Mouse (Mus musculus) intestine, embryonic 15.5 days (tissue): ENCODE measurements at regions not wholly inside any gene's neighbourhood (a gene's known extent, or its start where the extent isn't known, plus 50 kb on each side); places are given as distances from the start of the nearest gene placed in this dataset.

Source experiments
- ATAC-seq: fragments of 200-750 bp; cut with Nextera tagmentation; 2 replicates; pipeline ENCODE4 v1.8.0; 2017; ENCODE audit warnings: moderate TSS enrichment, moderate library complexity
- H3K27ac ChIP-seq: fragments of 300-500 bp; sonication (generic); 2 replicates; pipeline ENCODE4 v1.5.1; 2015; ENCODE audit warnings: mild to moderate bottlenecking, inconsistent platforms
- H3K27me3 ChIP-seq: fragments of 300-500 bp; sonication (generic); replicated peaks from 2 replicates; pipeline ENCODE4 v1.6.1; 2015; ENCODE audit warnings: inconsistent platforms
- H3K36me3 ChIP-seq: fragments of 300-500 bp; sonication (generic); 2 replicates; pipeline ENCODE4 v1.6.1; 2015; ENCODE audit warnings: inconsistent platforms
- H3K4me1 ChIP-seq: fragments of 300-500 bp; sonication (generic); replicated peaks from 2 replicates; pipeline ENCODE4 v1.6.1; 2015; ENCODE audit warnings: inconsistent platforms
- H3K4me2 ChIP-seq: fragments of 300-500 bp; sonication (generic); replicated peaks from 2 replicates; pipeline ENCODE4 v1.6.1; 2015; ENCODE audit warnings: mild to moderate bottlenecking, inconsistent platforms
- H3K4me3 ChIP-seq: fragments of 300-500 bp; sonication (generic); replicated peaks from 2 replicates; pipeline ENCODE4 v1.5.1; 2015; ENCODE audit warnings: inconsistent platforms
- H3K9ac ChIP-seq: fragments of 300-500 bp; sonication (generic); 2 replicates; pipeline ENCODE4 v1.6.1; 2015; ENCODE audit warnings: inconsistent platforms
- H3K9me3 ChIP-seq: fragments of 300-500 bp; sonication (generic); 2 replicates; pipeline ENCODE4 v1.6.1; 2016; ENCODE audit warnings: inconsistent platforms
- WGBS: fragments of 180-500 bp; shearing (Covaris S2); methylation state at CpG from one replicate; pipeline ENCODE4 v1.1.7; 2015; 5-methylcytosine and 5-hydroxymethylcytosine counted together

DNA sequence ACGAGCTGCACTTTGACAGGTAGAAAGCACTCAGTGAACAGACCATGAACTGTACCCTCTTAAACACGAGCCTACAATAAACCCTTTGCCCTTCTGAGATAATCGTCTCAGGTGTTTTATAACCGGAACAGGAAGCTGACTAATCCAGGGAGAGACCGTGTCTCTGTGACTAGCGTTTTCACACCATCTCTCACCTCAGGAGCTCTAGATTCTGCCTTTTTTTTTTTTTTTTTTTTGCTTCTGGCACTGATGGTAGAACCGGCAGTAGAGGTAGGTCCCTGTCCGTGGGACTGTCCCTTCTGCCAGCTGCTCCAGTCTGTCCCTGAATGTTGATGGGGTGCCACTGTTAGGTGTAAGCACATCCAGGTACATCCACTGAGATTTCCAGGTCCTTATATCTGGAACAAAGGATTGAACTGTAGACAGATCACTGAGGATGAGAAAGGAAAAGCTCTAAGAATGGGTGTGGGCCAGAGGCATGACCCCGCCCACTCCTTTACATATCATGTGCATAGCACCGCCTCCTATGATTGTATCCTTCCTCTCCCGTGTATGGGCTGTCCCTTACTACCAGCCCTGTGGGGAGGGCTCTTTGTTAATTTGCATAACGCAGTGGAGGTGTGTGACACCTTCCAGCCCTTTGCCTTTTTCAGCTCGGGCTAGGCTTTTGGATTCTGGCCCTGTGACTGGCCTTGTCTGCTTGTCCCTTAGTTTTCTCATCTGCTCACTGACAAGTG lies 70.7 kb upstream of the Lrpap1 start:
- WGBS = 38% methylated on average over 13 of the region's 13 CpGs
- H3K4me2 ChIP-seq = no peak overlapping the region
- peak; percentile 68 for ATAC-seq

DNA sequence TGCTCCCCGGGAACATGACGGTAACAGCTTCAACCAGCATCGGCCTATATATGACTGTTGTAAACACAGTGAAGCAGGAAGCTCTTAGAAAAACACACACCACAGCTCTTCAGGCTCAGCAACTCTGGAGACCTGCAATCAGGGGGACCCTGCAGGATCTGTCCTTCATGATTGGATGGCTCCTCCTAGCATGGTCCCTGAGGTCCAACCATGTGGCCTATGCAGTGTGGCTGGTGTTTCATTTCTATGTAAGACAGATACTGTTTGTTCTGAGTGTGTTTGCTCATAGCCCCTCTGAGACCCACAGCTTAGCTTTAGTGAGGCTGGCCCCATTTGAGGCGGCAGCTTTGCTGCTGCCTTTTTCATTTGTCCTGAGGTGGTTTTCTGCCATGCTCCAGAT lies 68.8 kb upstream of the Lrpap1 start:
- 53% methylated on average over 4 of the region's 4 CpGs for WGBS
- Histone ChIP-seq H3K4me3 (no peak overlapping the region), H3K9ac (no peak overlapping the region), H3K27ac (no peak overlapping the region), H3K27me3 (no peaks in the 10 kb centered on the region), H3K9me3 (no peaks in the 10 kb centered on the region), H3K4me2 (no peak overlapping the region), H3K4me1 (no peaks in the 10 kb centered on the region), H3K36me3 (no peaks in the 10 kb centered on the region)
- ATAC-seq = no peak

More for the DNA sequence above, 70.7 kb upstream of the Lrpap1 start:
- H3K4me1 ChIP-seq = no peaks in the 10 kb centered on the region
- no peaks in the 10 kb centered on the region for H3K27me3 ChIP-seq
- no peak overlapping the region for H3K27ac ChIP-seq
- no peak overlapping the region for H3K4me3 ChIP-seq
- H3K9me3 ChIP-seq = no peaks in the 10 kb centered on the region
- H3K9ac ChIP-seq = no peak overlapping the region
- H3K36me3 ChIP-seq = no peaks in the 10 kb centered on the region

DNA sequence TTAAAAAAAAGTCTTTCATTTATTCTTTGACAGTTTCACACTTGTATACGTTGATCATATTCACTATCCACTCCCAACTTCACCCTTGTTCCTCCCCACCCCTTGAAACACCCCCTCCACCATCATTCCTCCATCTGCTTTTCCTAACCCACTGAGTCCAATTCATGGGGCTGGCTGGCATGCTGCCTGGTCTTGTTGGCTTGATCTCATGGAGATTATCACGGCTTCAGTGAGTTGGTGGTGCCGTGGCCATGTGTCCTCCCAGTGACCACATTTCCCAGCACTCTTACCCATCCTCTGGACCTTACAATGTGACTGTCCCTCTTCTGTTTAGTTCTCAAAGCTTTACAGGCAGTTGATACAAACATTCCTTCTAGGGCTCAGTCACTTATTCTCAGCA lies 65.8 kb upstream of the Lrpap1 start:
- ATAC-seq = no peak
- no peak overlapping the region for H3K4me3 ChIP-seq
- 78% methylated on average over 3 of the region's 3 CpGs for WGBS
- H3K9me3 ChIP-seq = no peaks in the 10 kb centered on the region
- H3K36me3 ChIP-seq = no peaks in the 10 kb centered on the region
- H3K4me1 ChIP-seq = no peaks in the 10 kb centered on the region
- H3K27ac ChIP-seq = no peak overlapping the region
- H3K4me2 ChIP-seq = no peak overlapping the region
- no peak overlapping the region for H3K9ac ChIP-seq
- H3K27me3 ChIP-seq = no peaks in the 10 kb centered on the region

DNA sequence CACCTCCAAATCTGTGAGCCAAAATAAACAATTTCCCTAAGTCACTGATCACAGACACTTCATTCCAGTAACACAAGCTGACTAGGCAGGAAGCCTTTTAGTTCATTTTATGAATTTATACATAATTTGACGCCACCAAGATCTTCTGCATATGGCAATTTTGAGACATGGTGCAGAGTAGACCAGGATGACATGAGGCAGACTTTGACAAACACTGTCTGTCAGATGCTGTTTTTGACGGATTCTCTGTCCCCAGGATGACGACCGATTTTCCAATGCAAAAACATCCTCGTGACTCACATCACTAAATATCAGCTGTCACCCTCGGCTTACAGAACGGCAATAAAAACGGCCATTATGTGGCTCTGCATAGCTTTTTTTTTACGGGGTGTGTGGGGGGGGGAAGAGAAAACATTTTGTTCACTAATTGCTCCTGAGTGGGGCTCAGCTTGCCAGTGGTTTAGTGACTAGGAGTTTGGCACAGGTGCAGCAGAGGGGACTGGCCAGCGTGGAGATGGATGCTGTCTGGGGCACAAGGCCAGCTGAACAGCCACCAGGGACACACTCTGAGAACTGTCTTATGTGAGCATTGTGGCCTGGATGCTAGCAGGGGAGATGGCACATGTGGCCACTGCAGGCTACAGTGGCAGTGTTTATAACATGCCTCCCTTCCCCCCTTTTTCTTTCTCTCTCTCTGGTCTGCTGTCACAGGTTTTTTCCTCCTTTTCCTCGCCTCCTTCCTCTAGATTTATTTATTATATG lies 65.0 kb upstream of the Lrpap1 start:
- Histone ChIP-seq H3K9me3 (no peaks in the 10 kb centered on the region), H3K4me1 (no peaks in the 10 kb centered on the region), H3K36me3 (no peaks in the 10 kb centered on the region), H3K9ac (no peak overlapping the region), H3K27me3 (no peaks in the 10 kb centered on the region), H3K4me3 (no peak overlapping the region), H3K4me2 (no peak overlapping the region), H3K27ac (no peak overlapping the region)
- 74% methylated on average over 11 of the region's 11 CpGs for WGBS
- no peak for ATAC-seq

- no peaks in the 10 kb centered on the region for H3K9me3 ChIP-seq
- no peaks in the 10 kb centered on the region for H3K4me1 ChIP-seq
- no peak for ATAC-seq
- WGBS = 78% methylated on average over 7 of the region's 7 CpGs
- H3K4me2 ChIP-seq = no peak overlapping the region
- no peaks in the 10 kb centered on the region for H3K36me3 ChIP-seq
- H3K4me3 ChIP-seq = no peak overlapping the region
- no peak overlapping the region for H3K9ac ChIP-seq
- no peak overlapping the region for H3K27ac ChIP-seq
- H3K27me3 ChIP-seq = no peaks in the 10 kb centered on the region
Observed at GRCm38 (mm10) chr5:35169614-35170293, 64.2 kb upstream of the Lrpap1 start.

GRCm38 (mm10) chr5:35168853-35169252 lies 63.3 kb upstream of the Lrpap1 start:
- 73% methylated on average over 5 of the region's 5 CpGs for WGBS
- Histone ChIP-seq H3K4me3 (no peak overlapping the region), H3K9ac (no peak overlapping the region), H3K27me3 (no peaks in the 10 kb centered on the region), H3K4me2 (no peak overlapping the region), H3K9me3 (no peaks in the 10 kb centered on the region), H3K4me1 (no peaks in the 10 kb centered on the region), H3K27ac (no peak overlapping the region), H3K36me3 (no peaks in the 10 kb centered on the region)
- ATAC-seq = no peak

DNA sequence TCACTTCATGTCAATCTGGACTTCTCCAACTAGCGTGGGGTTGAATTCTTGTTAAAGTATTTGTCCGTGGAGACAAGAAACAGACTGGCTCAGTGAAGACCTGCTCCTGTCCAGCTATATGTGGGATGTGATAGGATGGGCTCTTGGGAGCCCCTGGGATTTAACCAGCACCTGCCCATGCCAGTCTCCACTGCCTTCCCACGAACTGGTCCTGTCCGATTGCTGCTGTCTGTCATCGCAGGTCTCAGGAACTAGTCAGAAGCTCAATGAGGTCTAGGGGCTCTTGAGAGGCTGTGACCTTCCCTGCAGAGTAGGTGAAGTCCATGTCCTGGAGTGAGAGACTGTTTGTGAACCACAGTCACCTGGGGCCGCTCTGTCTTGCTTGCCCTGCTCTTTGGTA lies 62.8 kb upstream of the Lrpap1 start:
- WGBS = 90% methylated on average over 6 of the region's 6 CpGs
- H3K27me3 ChIP-seq = no peaks in the 10 kb centered on the region
- no peaks in the 10 kb centered on the region for H3K36me3 ChIP-seq
- H3K4me2 ChIP-seq = no peak overlapping the region
- H3K4me1 ChIP-seq = no peaks in the 10 kb centered on the region
- H3K9ac ChIP-seq = no peak overlapping the region
- no peaks in the 10 kb centered on the region for H3K9me3 ChIP-seq
- no peak for ATAC-seq
- no peak overlapping the region for H3K27ac ChIP-seq
- no peak overlapping the region for H3K4me3 ChIP-seq

DNA sequence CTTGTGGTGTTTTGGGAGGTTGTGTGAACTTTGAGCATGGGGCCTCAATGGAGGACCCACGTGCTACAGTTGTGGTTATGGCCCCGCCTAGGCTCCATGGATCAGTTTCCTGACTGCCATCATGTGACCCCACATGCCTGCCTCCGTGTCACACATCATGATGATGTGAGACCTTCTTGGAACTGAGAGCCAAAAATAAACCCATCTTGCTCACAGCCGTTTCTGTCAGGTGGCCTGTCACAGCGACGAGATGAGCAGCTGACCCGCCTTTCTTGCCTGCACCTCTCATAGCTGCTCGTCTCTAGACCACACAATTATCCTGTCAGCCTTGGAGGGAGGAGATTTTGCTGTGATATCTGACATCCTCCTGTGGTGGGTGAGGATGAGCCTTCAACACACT lies 60.4 kb upstream of the Lrpap1 start:
- Histone ChIP-seq H3K9me3 (no peaks in the 10 kb centered on the region), H3K27me3 (no peaks in the 10 kb centered on the region), H3K27ac (no peak overlapping the region), H3K9ac (no peak overlapping the region), H3K4me3 (no peak overlapping the region), H3K4me2 (no peak overlapping the region), H3K4me1 (no peaks in the 10 kb centered on the region), H3K36me3 (no peaks in the 10 kb centered on the region)
- no peak for ATAC-seq
- 74% methylated on average over 8 of the region's 8 CpGs for WGBS

GRCm38 (mm10) chr5:35165459-35165858 lies 59.9 kb upstream of the Lrpap1 start:
- Histone ChIP-seq H3K27ac (no peak overlapping the region), H3K4me3 (no peak overlapping the region), H3K27me3 (no peaks in the 10 kb centered on the region), H3K4me1 (no peaks in the 10 kb centered on the region), H3K9ac (no peak overlapping the region), H3K9me3 (no peaks in the 10 kb centered on the region), H3K36me3 (no peaks in the 10 kb centered on the region), H3K4me2 (no peak overlapping the region)
- WGBS = 65% methylated on average over 2 of the region's 2 CpGs
- ATAC-seq = no peak

- H3K9me3 ChIP-seq = no peaks in the 10 kb centered on the region
- no peak overlapping the region for H3K4me2 ChIP-seq
- no peaks in the 10 kb centered on the region for H3K36me3 ChIP-seq
- no peak overlapping the region for H3K4me3 ChIP-seq
- no peak overlapping the region for H3K27ac ChIP-seq
- WGBS = 86% methylated on average over 4 of the region's 4 CpGs
- peaks cover 3% of the 10 kb centered on the region for H3K4me1 ChIP-seq
- no peak overlapping the region for H3K9ac ChIP-seq
- no peaks in the 10 kb centered on the region for H3K27me3 ChIP-seq
- ATAC-seq = no peak
Observed at GRCm38 (mm10) chr5:35162607-35163006, 57.0 kb upstream of the Lrpap1 start.

DNA sequence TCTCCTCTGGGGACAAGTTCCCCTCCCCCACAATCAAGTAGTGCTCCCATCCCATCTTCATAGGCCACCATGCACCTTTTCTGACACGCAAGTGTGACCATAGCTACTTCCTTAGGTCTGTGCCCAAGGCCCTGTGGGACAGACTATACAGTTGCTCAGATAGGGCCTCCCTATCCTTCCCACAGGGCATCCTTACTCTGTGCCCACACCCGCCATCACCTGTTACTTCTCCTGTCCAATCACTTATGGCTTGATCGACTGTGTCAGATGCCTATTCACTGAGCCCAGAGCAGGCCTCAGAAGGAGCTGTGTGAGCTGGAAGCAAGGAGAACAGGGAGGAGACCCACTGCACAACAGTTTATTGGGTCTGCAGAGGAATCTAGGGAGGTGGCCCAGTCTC lies 56.6 kb upstream of the Lrpap1 start:
- H3K9ac ChIP-seq = no peak overlapping the region
- H3K4me3 ChIP-seq = no peak overlapping the region
- H3K36me3 ChIP-seq = no peaks in the 10 kb centered on the region
- 88% methylated on average over 3 of the region's 3 CpGs for WGBS
- no peak overlapping the region for H3K27ac ChIP-seq
- ATAC-seq = no peak
- H3K9me3 ChIP-seq = no peaks in the 10 kb centered on the region
- no peaks in the 10 kb centered on the region for H3K27me3 ChIP-seq
- no peak overlapping the region for H3K4me2 ChIP-seq
- peaks cover 3% of the 10 kb centered on the region for H3K4me1 ChIP-seq

DNA sequence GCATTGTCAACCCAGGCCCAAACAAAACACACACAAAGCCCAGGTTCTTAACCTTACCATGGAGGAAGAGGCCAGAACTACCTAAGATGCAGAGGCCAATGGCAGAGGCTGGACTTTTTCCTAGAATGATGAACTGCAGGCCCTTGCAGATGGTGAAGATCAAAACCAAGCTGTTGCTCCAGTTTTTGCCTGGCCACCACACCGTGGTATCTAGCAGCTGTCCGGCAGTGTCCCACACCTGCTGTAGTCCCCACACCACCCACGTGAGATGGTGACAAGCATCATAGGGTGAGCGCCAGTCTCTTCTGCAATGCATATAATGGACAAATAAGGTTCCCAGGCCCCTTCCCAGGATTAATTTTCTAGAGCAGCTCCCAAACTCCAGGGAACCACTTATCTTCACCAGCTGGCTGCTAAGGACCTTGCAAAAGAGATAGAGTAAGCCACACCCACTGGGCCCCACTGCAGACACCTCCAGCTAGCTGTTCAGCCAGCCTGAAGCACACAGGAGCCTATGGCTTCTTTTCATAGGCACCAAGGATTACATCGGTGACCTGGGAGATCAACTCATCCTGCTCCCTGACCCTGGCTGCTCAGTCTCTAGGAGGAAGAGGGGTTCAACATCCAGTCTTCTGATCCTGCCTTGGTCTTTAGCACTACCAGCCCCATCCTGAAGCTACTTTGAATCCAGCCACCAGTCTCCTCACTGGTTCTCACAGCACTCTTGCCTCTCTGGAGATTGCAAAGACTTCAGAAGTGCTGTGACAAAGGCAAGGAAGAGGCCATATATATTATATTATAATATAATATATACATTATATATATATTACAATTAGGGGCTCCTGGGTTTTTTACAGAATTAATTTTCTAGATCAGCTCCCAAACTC lies 55.6 kb upstream of the Lrpap1 start:
- Histone ChIP-seq H3K9me3 (no peaks in the 10 kb centered on the region), H3K9ac (no peak overlapping the region), H3K4me2 (no peak overlapping the region), H3K4me1 (peaks cover 3% of the 10 kb centered on the region), H3K27ac (no peak overlapping the region), H3K27me3 (no peaks in the 10 kb centered on the region), H3K4me3 (no peak overlapping the region), H3K36me3 (no peaks in the 10 kb centered on the region)
- peak; percentile 79 for ATAC-seq
- 64% methylated on average over 5 of the region's 5 CpGs for WGBS
